Mouse (Mus musculus) erythroblast, embryonic 14.5 days (primary cell): ENCODE measurements around the gene Pck1. TPM values are rescaled to one million over a fixed set of nuclear protein-coding genes. Genes with fewer than 3 reads are reported as not detected.

Source experiments
- H3K27me3 ChIP-seq: 2 replicates; pipeline ENCODE4 v1.6.1; 2012; ENCODE audit warnings: inconsistent platforms; ENCODE audit not compliant: control insufficient read depth
- H3K36me3 ChIP-seq: 2 replicates; pipeline ENCODE4 v1.6.1; 2012; ENCODE audit warnings: mild to moderate bottlenecking, inconsistent platforms; ENCODE audit not compliant: control insufficient read depth
- H3K4me1 ChIP-seq: 2 replicates; pipeline ENCODE4 v1.6.1; 2012; ENCODE audit warnings: inconsistent platforms; ENCODE audit not compliant: control insufficient read depth
- H3K4me3 ChIP-seq: replicated peaks from 2 replicates; pipeline ENCODE3; 2012; ENCODE audit warnings: moderate library complexity, mild to moderate bottlenecking, inconsistent platforms
- H3K9me3 ChIP-seq: 2 replicates; pipeline ENCODE4 v1.6.1; 2012; ENCODE audit warnings: low read length, inconsistent platforms, mixed read lengths; ENCODE audit not compliant: control insufficient read depth
- GATA1 ChIP-seq: IDR thresholded peaks from 2 replicates; pipeline ENCODE4 v1.6.1; 2012; ENCODE audit warnings: low read length, inconsistent platforms, mixed read lengths
- TAL1 ChIP-seq: IDR thresholded peaks from 3 replicates; pipeline ENCODE4 v1.6.1; 2012; ENCODE audit warnings: low read length, inconsistent platforms, mixed read lengths
- polyA plus RNA-seq: library from polyadenylated mRNA; stranded (reverse); fragments of >175 nt; gene quantifications from 2 replicates; pipeline ENCODE4 v1.2.3, GENCODE M21; 2012

The Pck1 gene
- polyA plus RNA-seq, 1 experiment: 0.01 TPM

DNA sequence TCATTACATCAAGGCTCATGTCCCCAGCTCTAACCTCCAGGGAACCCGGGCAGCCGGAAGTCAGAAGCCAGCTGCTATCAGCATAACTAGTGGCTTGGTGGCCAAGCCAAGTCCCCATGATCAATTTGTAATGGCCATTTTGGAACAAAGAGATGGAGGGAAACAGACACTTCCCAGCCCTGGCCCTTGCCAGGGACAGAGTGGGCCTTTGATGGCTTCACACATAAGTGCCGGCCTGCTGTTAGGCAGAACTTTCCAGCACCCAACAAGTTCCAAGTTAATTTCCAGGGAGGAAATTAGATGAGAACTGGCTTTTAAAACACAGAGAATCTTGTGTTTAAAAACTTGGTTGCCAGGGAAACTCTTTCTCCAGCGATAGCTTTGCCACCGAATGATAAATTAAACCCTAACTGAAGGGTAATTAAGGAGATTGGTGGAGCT is 15.6 kb downstream of the Pck1 start:
- H3K27me3 ChIP-seq: peaks cover 28% of the 10 kb centered on the region
- H3K4me3 ChIP-seq: no peak overlapping the region
- no peaks in the 10 kb centered on the region for H3K9me3 ChIP-seq
- no peaks in the 10 kb centered on the region for H3K36me3 ChIP-seq
- no peak for TF ChIP-seq GATA1
- TF ChIP-seq TAL1: no peak
- H3K4me1 ChIP-seq: peaks cover under 1% of the 10 kb centered on the region

DNA sequence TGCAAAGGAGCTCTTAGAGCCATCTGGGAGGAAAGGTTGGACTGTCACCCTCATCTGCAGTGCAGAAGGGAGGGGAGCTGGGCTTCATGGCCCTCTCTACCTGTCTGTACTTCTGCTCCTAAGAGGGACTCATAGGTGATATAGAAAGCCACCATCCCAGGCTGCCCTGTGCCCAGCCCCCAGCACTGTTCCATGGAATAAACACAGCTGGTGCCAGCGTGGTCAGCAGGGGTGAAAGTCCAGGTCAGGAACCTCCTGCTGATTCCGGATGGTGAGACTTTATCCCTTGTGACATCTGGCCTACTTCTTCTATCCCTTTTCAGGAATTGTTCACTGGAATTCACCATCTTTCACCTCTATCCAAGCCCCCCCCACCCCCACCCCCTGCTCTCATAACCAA is 17.2 kb downstream of the Pck1 start:
- Histone ChIP-seq H3K4me3 (no peak overlapping the region), H3K4me1 (peaks cover 13% of the 10 kb centered on the region), H3K27me3 (peaks cover 28% of the 10 kb centered on the region), H3K36me3 (no peaks in the 10 kb centered on the region), H3K9me3 (no peaks in the 10 kb centered on the region)
- TF ChIP-seq GATA1 (no peak), TAL1 (no peak)

DNA sequence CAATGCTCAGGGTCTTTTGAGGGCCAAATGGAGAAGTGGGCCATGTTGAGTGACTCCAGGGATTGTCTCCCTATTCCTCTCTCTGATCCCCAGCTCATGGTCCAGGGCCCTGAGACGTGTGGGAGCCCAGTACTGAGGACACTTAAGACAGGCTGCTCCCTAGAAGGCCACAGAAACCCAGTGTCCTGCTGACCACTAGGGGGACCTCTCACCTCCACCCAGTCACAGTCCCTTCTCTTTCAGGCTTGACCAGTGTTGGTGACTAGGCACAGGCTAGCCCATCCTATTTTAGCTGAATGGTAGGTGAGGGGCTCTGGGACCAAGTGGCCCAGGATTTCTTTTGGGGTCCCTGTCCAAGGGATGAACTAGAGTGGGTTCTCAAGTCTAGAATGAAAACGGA is 17.9 kb downstream of the Pck1 start:
- peaks cover 13% of the 10 kb centered on the region for H3K4me1 ChIP-seq
- H3K36me3 ChIP-seq: no peaks in the 10 kb centered on the region
- no peak overlapping the region for H3K4me3 ChIP-seq
- H3K9me3 ChIP-seq: peaks cover 6% of the 10 kb centered on the region
- H3K27me3 ChIP-seq: peaks cover 28% of the 10 kb centered on the region
- TF ChIP-seq GATA1: no peak
- no peak for TF ChIP-seq TAL1

DNA sequence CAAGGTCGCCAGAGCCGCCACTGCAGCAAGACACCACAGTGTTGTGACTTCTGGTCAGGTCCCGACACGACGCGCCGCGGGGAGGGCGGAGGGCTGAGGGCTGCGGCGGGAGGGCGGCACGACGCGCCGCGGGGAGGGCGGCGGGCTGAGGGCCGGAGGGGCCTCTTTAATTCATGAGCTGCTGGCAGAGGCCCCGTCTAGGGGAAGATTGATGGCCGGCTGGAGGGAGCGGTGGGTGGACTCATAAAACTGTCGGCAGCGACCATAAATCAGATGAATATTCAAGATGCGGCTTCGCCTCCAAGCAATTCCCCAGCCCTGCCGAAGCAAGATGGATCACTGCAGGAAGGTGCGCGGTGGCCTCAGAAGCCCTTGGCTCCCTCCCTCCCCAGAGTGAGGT is 18.6 kb downstream of the Pck1 start:
- peaks cover 28% of the 10 kb centered on the region for H3K27me3 ChIP-seq
- peaks cover 8% of the 10 kb centered on the region for H3K9me3 ChIP-seq
- H3K4me3 ChIP-seq: no peak overlapping the region
- no peaks in the 10 kb centered on the region for H3K36me3 ChIP-seq
- H3K4me1 ChIP-seq: peaks cover 13% of the 10 kb centered on the region
- no peak for TF ChIP-seq GATA1
- no peak for TF ChIP-seq TAL1

DNA sequence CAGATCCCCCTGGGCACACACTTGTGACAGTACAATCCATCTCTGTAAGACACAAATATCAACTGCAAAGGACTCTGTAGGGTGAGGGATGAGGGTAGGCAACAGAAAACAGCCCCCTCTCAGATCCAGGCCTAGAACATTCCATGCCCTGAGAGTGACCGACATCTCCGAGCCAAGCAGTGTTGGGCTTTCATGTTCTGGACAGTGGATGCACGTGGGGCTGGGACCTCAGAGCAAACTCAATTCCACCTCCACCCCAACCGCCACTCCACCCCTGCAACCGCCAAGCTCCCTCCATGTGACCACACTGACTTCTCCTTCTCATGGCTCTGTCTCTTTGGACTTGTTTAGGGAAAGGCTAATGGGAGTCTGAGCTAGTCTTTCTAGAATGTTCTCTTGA is 19.1 kb downstream of the Pck1 start:
- Histone ChIP-seq H3K9me3 (peaks cover 8% of the 10 kb centered on the region), H3K4me1 (peaks cover 13% of the 10 kb centered on the region), H3K36me3 (no peaks in the 10 kb centered on the region), H3K4me3 (no peak overlapping the region), H3K27me3 (peaks cover 28% of the 10 kb centered on the region)
- TF ChIP-seq TAL1 (no peak), GATA1 (no peak)

DNA sequence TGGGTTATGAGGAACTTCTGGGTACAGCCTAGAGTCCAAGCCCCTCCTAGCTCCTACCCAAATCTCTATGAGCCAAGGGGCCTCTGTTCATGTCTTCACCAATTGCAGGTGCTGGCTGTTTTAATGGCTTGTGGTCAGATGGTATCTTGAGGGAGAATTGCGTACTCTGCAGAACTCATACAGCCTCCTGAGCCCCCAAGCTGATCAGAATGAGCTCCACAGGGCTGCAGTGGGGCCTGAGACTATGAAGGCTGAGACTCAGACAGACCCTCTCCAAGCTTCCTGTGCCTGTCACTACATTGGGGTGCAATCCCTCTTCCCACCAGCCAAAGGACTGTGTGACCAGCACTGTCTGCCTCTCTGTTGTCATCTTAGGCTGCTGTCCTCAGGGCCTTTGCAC is 19.5 kb downstream of the Pck1 start:
- no peaks in the 10 kb centered on the region for H3K36me3 ChIP-seq
- H3K9me3 ChIP-seq: peaks cover 8% of the 10 kb centered on the region
- TF ChIP-seq TAL1: no peak
- no peak overlapping the region for H3K4me3 ChIP-seq
- H3K27me3 ChIP-seq: peaks cover 28% of the 10 kb centered on the region
- H3K4me1 ChIP-seq: peaks cover 13% of the 10 kb centered on the region

DNA sequence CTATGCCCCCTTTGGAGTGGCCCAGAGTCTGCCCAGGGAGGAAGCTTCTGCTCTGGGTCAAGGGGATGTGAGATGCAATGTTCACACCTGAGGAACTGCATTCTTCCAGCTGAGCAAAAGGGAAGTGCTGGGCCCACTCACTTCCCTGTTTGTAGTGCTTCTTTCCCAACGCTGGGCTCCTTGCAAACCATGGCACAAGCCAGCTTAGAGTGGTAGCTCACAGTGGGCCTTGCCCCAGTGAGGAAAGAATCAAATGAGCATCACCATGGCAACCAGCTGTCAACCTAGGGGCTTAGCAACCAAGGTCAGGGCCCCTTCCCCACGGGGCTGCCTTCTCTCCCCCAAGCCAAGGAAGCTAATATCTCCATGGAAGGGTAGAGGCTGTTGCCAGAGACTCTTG is 20.2 kb downstream of the Pck1 start:
- no peak for TF ChIP-seq GATA1
- no peak for TF ChIP-seq TAL1
- H3K4me3 ChIP-seq: no peak overlapping the region
- peaks cover 28% of the 10 kb centered on the region for H3K27me3 ChIP-seq
- peaks cover 8% of the 10 kb centered on the region for H3K9me3 ChIP-seq
- no peaks in the 10 kb centered on the region for H3K36me3 ChIP-seq
- H3K4me1 ChIP-seq: peaks cover 13% of the 10 kb centered on the region

DNA sequence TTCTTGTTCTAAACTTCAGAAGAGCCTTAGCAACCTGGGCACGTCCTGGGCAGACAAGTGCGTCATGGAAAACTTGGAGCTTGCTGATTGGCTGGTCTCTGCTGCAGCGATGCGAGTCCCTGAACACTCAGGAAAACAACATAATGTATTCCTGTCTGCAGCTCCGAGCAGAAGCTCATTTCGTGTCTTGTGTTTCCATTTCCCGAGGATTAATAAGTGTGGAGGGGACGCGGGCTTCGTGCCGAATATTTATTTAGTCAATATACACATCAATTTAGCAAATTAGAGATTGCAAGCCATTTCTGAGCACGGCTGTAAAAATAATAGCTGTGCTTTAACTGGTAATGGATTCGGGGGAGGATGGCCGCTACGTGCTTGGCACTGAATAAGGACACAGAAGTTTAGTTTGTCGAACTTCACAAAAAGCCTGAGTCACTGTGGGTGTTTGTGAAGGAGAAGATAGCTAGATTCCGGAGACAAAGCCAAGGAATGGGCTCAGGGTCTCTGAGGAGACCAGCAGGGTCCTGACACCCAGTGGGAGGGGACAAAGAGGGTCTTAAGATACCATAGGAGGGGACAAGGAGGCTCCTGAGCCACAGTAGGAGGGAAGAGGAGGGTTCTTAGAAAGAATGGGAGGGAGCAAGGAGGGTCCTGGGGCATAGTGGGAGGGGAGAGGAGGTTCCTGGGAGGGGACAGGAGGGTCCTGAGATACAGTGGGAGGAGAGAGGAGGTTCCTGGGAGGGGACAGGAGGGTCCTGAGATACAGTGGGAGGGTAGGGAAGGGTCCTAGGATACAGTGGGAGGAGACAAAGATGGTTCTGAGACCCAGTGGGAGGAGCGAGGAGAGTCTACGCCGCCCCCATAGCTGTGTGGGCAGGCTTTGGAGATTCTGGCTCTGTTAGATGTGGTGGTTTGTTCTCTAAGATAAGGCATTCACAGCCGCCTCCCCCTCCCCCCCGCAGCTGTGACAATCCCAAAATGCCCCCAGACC is 21.0 kb downstream of the Pck1 start:
- no peaks in the 10 kb centered on the region for H3K36me3 ChIP-seq
- H3K4me1 ChIP-seq: peaks cover 13% of the 10 kb centered on the region
- H3K9me3 ChIP-seq: peaks cover 8% of the 10 kb centered on the region
- H3K4me3 ChIP-seq: peak overlapping the region; percentile 24
- TF ChIP-seq TAL1: no peak
- no peak for TF ChIP-seq GATA1
- peaks cover 28% of the 10 kb centered on the region for H3K27me3 ChIP-seq

DNA sequence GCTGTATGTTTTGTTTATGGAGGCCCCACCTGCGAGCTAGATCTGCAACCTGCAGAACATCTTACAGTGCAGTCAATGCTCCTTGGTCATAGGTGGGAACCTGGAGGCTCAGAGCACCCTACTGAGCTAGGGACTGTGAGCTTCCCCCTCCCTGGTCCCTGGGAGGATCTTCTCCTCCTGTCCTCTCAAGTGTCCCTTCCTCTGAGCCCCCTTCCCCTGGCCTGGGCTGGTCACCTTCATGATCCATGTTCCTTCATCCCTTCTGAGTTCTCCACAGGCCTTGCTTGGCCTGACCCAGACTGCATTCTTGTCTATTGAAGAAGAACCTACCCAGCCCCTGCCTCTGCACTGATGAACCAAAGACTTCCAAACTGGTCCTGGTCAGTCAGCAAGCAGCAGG is 21.7 kb downstream of the Pck1 start:
- H3K9me3 ChIP-seq: peaks cover 8% of the 10 kb centered on the region
- TF ChIP-seq GATA1 (no peak), TAL1 (no peak)
- H3K4me3 ChIP-seq: no peak overlapping the region
- H3K4me1 ChIP-seq: peaks cover 13% of the 10 kb centered on the region
- no peaks in the 10 kb centered on the region for H3K36me3 ChIP-seq
- H3K27me3 ChIP-seq: peaks cover 28% of the 10 kb centered on the region

DNA sequence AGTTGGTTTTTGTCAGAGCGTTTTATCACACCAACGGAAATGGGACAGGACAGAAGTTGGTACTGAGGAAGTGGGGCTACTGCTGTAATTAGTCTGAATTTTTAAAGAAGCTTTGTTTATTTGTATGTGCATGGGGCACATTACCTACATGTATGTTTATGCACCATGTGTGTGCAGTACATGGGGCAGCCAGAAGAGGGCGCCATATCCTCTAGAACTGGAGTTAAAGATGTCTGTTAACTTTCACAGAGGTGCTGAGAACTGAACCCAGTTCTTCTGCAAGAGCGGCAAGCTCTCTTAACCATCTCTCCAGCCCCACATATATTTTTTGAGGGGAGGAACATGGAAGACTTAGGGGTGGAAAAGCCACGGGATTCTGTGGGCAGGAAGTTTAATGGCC is 22.9 kb downstream of the Pck1 start:
- Histone ChIP-seq H3K36me3 (no peaks in the 10 kb centered on the region), H3K27me3 (peaks cover 24% of the 10 kb centered on the region), H3K9me3 (peaks cover 8% of the 10 kb centered on the region), H3K4me1 (peaks cover 13% of the 10 kb centered on the region), H3K4me3 (no peak overlapping the region)
- TF ChIP-seq GATA1 (no peak), TAL1 (no peak)
